Comparison of ENCODE assay signal across 8 mouse cellular contexts in the genomic region with DNA sequence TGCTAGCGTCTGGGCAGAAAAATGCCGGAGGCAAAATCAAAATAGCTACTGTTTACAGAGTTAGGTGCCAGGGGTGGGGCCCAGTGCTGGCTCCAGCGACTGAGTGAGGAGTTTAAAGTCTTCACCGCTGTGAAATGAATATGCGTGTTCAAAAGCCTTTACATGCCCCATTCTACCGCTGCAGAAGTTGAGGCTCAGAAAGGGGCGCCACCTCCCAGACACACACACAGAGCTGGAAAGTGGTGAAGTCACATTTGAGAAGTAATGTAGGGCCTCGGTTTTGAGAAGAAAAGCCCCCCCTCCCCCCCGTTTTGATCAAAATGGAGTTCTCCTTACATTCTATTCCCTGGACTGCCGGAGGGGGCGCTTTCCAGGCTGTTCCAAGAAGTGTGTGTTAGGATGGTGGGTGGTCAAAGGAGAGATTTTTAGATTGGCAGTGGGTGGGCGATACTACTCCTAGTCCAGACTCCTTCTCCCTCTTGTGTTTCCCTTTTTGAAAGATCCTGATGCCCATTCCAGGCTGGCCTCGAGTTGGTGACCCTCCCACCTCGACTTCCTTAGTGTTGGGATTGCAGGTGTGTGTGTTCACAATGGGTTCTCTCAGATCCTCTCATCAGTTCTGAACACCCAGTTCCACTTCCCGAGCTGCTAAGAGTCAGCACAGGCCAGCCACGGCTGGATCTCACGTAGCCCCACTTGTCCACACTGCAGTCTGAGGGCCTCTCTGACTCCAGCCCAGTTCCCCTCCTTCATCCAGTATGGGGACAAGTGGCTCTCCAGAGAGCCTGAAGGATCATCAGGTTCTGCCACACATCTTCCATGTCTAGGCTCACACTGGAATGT.
DNase-seq lines count a peak whose midpoint lies in the region; ATAC-seq lines count a peak whose summit lies in the region.

No protein-coding gene starts in this region.

- H3K27me3 ChIP-seq in kidney, embryonic 14.5 days (ENCODE audit: control insufficient read depth, insufficient read depth, low read length) = peaks cover 39% of the 10 kb centered on the region
- peaks cover 64% of the 10 kb centered on the region for H3K27me3 ChIP-seq in forebrain, embryonic 13.5 days
- peaks cover 67% of the 10 kb centered on the region for H3K27me3 ChIP-seq in limb, embryonic 15.5 days
- peaks cover 30% of the 10 kb centered on the region for H3K27me3 ChIP-seq in neural tube, embryonic 12.5 days (replicated peaks)

- DNase-seq in kidney, adult 18-20 months = no peak
- no peak for DNase-seq in left cerebral cortex, postnatal 10 days (ENCODE audit: extremely low spot score in 1 of 2, low spot score in 2 of 2)
- no peak for DNase-seq in frontal cortex, postnatal 10 days (ENCODE audit: low spot score in 2 of 2)
- no peak for DNase-seq in heart, adult 9 months (ENCODE audit: low spot score in 2 of 2)

- no peak overlapping the region for H3K9ac ChIP-seq in kidney, embryonic 14.5 days (ENCODE audit: low read depth, low read length)
- 0 out of 2 replicates have a peak overlapping the region, but pooled peaks have one; percentile 30 for H3K9ac ChIP-seq in forebrain, embryonic 13.5 days
- no peak overlapping the region for H3K9ac ChIP-seq in limb, embryonic 15.5 days
- no peak overlapping the region for H3K9ac ChIP-seq in neural tube, embryonic 12.5 days

- H3K4me2 ChIP-seq in kidney, embryonic 14.5 days (replicated peaks; ENCODE audit: low read depth, low read length) = peak overlapping the region; percentile 27; the same call in 1 of the 2 replicates
- H3K4me2 ChIP-seq in forebrain, embryonic 13.5 days = peak overlapping the region; percentile 31
- peak overlapping the region; percentile 12; the same call in 1 of the 2 replicates for H3K4me2 ChIP-seq in limb, embryonic 15.5 days
- H3K4me2 ChIP-seq in neural tube, embryonic 12.5 days (replicated peaks) = peak overlapping the region; percentile 45

- no peak for ATAC-seq in kidney, embryonic 14.5 days (ENCODE audit: low FRiP score, low TSS enrichment)
- no peak for ATAC-seq in forebrain, embryonic 13.5 days
- no peak for ATAC-seq in limb, embryonic 15.5 days (ENCODE audit: insufficient number of reproducible peaks, low FRiP score, low TSS enrichment, low read depth)
- no peak for ATAC-seq in neural tube, embryonic 12.5 days (ENCODE audit: low FRiP score, low read depth)

- H3K9me3 ChIP-seq in kidney, embryonic 14.5 days (ENCODE audit: control insufficient read depth, low read length) = peaks cover 3% of the 10 kb centered on the region; the same call in 1 of the 2 replicates
- peaks cover 2% of the 10 kb centered on the region for H3K9me3 ChIP-seq in forebrain, embryonic 13.5 days (replicated peaks)
- no peaks in the 10 kb centered on the region for H3K9me3 ChIP-seq in limb, embryonic 15.5 days
- peaks cover 2% of the 10 kb centered on the region; the same call in 1 of the 2 replicates for H3K9me3 ChIP-seq in neural tube, embryonic 12.5 days

- no peak overlapping the region for H3K4me3 ChIP-seq in kidney, embryonic 14.5 days (ENCODE audit: low read length)
- no peak overlapping the region for H3K4me3 ChIP-seq in forebrain, embryonic 13.5 days
- no peak overlapping the region for H3K4me3 ChIP-seq in limb, embryonic 15.5 days
- no peak overlapping the region for H3K4me3 ChIP-seq in neural tube, embryonic 12.5 days

- peaks cover 18% of the 10 kb centered on the region for H3K4me1 ChIP-seq in kidney, embryonic 14.5 days (ENCODE audit: control insufficient read depth, insufficient read depth, low read length)
- peaks cover 67% of the 10 kb centered on the region for H3K4me1 ChIP-seq in forebrain, embryonic 13.5 days
- peaks cover 31% of the 10 kb centered on the region for H3K4me1 ChIP-seq in limb, embryonic 15.5 days
- peaks cover 55% of the 10 kb centered on the region for H3K4me1 ChIP-seq in neural tube, embryonic 12.5 days

- WGBS in kidney, embryonic 14.5 days = 24% methylated on average over 17 of the region's 17 CpGs
- WGBS in forebrain, embryonic 13.5 days = 20% methylated on average over 17 of the region's 17 CpGs
- WGBS in limb, embryonic 15.5 days = 34% methylated on average over 17 of the region's 17 CpGs
- 22% methylated on average over 17 of the region's 17 CpGs for WGBS in neural tube, embryonic 12.5 days

- intact Hi-C loops in left cerebral cortex, postnatal 10 days (cut with DNase I) = loop anchor here (5.0 kb wide), 1 partner anchor 70 kb away; the partner anchor contains the start of gene Nkd1

- H3K36me3 ChIP-seq in kidney, embryonic 14.5 days (ENCODE audit: control insufficient read depth, insufficient read depth, low read length) = no peaks in the 10 kb centered on the region
- H3K36me3 ChIP-seq in forebrain, embryonic 13.5 days (ENCODE audit: poor library complexity, severe bottlenecking) = no peaks in the 10 kb centered on the region
- no peaks in the 10 kb centered on the region for H3K36me3 ChIP-seq in limb, embryonic 15.5 days
- 0 out of 2 replicates have a peak, but pooled peaks cover 3% of the 10 kb centered on the region for H3K36me3 ChIP-seq in neural tube, embryonic 12.5 days

- no peak overlapping the region for H3K27ac ChIP-seq in kidney, embryonic 14.5 days (ENCODE audit: low read depth, low read length)
- no peak overlapping the region for H3K27ac ChIP-seq in forebrain, embryonic 13.5 days
- H3K27ac ChIP-seq in limb, embryonic 15.5 days = no peak overlapping the region
- no peak overlapping the region for H3K27ac ChIP-seq in neural tube, embryonic 12.5 days
